Mouse (Mus musculus): ENCODE results near the gene Cfdp1. TPM values are rescaled to one million over a fixed set of nuclear protein-coding genes. Genes with fewer than 3 reads are reported as not detected.
A peak's percentile ranks its signal among the peaks of the same experiment; 100 is the strongest.

The Cfdp1 gene
- total and polyA plus RNA-seq, 3 experiments, result 26.1 to 229 (median 160) TPM

GRCm38 (mm10) chr8:111745591-111746418 is 108.3 kb downstream of the Cfdp1 start:
- H3K4me1 ChIP-seq (ENCODE audit: insufficient read depth, low read depth, low read length), result peaks cover 7% of the 10 kb centered on the region; the same call in 1 of the 2 replicates
- ATAC-seq (ENCODE audit: extremely low read depth, insufficient number of reproducible peaks, low FRiP score, poor library complexity, severe bottlenecking) (no peak), DNase-seq (ENCODE audit: low spot score) (no peak)
- no peak overlapping the region for H3K4me3 ChIP-seq (ENCODE audit: low read depth, low read length)
- peaks cover 58% of the 10 kb centered on the region for H3K27me3 ChIP-seq (ENCODE audit: insufficient read depth, low read length)
- no peak for TF ChIP-seq GATA1 (IDR thresholded peaks at IDR 0.05; ENCODE audit: borderline replicate concordance, low read length)
- no peak for TF ChIP-seq CTCF (IDR thresholded peaks at IDR 0.05; ENCODE audit: low read depth, low read length)
- TF ChIP-seq TAL1 (conservative IDR thresholded peaks at IDR 0.05; ENCODE audit: low read depth, low read length), result no peak
- no peak for TF ChIP-seq POLR2AphosphoS5 (IDR thresholded peaks at IDR 0.05; ENCODE audit: insufficient replicate concordance, low read depth, low read length)
- TF ChIP-seq GATA2 (IDR thresholded peaks at IDR 0.05; ENCODE audit: borderline replicate concordance, low read depth, low read length), result no peak
- H3K36me3 ChIP-seq (replicated peaks), result no peaks in the 10 kb centered on the region
- H3K9me3 ChIP-seq (replicated peaks), result no peaks in the 10 kb centered on the region

DNA sequence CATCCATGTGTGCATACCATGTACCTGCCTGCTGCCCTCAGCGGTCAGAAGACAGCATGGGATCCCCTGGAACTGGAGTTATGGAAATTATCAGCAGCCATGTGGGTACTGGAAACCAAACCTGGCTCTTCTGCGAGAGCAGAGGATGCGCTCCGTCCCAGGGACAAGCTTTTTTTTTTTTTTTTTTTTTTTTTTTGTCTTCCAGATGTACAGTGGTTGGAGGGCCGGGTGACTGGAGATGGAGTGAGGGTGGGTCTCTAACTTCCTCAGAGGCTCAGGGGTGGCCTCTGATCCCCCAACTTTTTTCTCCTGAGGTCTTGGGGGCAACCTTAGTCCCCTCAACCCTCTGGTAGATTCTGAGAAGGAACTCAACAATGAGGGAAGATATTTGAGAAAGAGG is 109.0 kb downstream of the Cfdp1 start:
- no peaks in the 10 kb centered on the region for H3K36me3 ChIP-seq (replicated peaks)
- TF ChIP-seq TAL1 (conservative IDR thresholded peaks at IDR 0.05; ENCODE audit: low read depth, low read length), result no peak
- no peak for TF ChIP-seq POLR2AphosphoS5 (IDR thresholded peaks at IDR 0.05; ENCODE audit: insufficient replicate concordance, low read depth, low read length)
- no peak for TF ChIP-seq GATA1 (IDR thresholded peaks at IDR 0.05; ENCODE audit: borderline replicate concordance, low read length)
- TF ChIP-seq GATA2 (IDR thresholded peaks at IDR 0.05; ENCODE audit: borderline replicate concordance, low read depth, low read length), result no peak
- TF ChIP-seq CTCF (IDR thresholded peaks at IDR 0.05; ENCODE audit: low read depth, low read length), result no peak
- H3K4me3 ChIP-seq (ENCODE audit: low read depth, low read length), result no peak overlapping the region
- peaks cover 7% of the 10 kb centered on the region; the same call in 1 of the 2 replicates for H3K4me1 ChIP-seq (ENCODE audit: insufficient read depth, low read depth, low read length)
- H3K9me3 ChIP-seq (replicated peaks), result no peaks in the 10 kb centered on the region
- ATAC-seq (ENCODE audit: extremely low read depth, insufficient number of reproducible peaks, low FRiP score, poor library complexity, severe bottlenecking), result no peak
- peaks cover 65% of the 10 kb centered on the region for H3K27me3 ChIP-seq (ENCODE audit: insufficient read depth, low read length)
- DNase-seq (ENCODE audit: low spot score), result no peak

- TF ChIP-seq POLR2AphosphoS5 (IDR thresholded peaks at IDR 0.05; ENCODE audit: insufficient replicate concordance, low read depth, low read length) (no peak), GATA2 (IDR thresholded peaks at IDR 0.05; ENCODE audit: borderline replicate concordance, low read depth, low read length) (no peak), CTCF (IDR thresholded peaks at IDR 0.05; ENCODE audit: low read depth, low read length) (no peak), TAL1 (conservative IDR thresholded peaks at IDR 0.05; ENCODE audit: low read depth, low read length) (no peak), GATA1 (IDR thresholded peaks at IDR 0.05; ENCODE audit: borderline replicate concordance, low read length) (no peak)
- DNase-seq (ENCODE audit: low spot score) (no peak), ATAC-seq (ENCODE audit: extremely low read depth, insufficient number of reproducible peaks, low FRiP score, poor library complexity, severe bottlenecking) (no peak)
- no peaks in the 10 kb centered on the region for H3K9me3 ChIP-seq (replicated peaks)
- peaks cover 72% of the 10 kb centered on the region for H3K27me3 ChIP-seq (ENCODE audit: insufficient read depth, low read length)
- H3K4me3 ChIP-seq (ENCODE audit: low read depth, low read length), result peak within 1 kb of the TSS; percentile 31; the same call in 1 of the 2 replicates
- H3K36me3 ChIP-seq (replicated peaks), result no peaks in the 10 kb centered on the region
- H3K4me1 ChIP-seq (ENCODE audit: insufficient read depth, low read depth, low read length), result peaks cover 7% of the 10 kb centered on the region; the same call in 1 of the 2 replicates
Measured at GRCm38 (mm10) chr8:111743792-111744696, 110.0 kb downstream of the Cfdp1 start, which contains the start of gene Bcar1. Bcar1 (minus strand) TSS chr8:111743809.

GRCm38 (mm10) chr8:111743101-111743791 is 110.8 kb downstream of the Cfdp1 start:
- DNase-seq (ENCODE audit: low spot score) (no peak), ATAC-seq (ENCODE audit: extremely low read depth, insufficient number of reproducible peaks, low FRiP score, poor library complexity, severe bottlenecking) (no peak)
- peaks cover 4% of the 10 kb centered on the region; the same call in 1 of the 2 replicates for H3K4me1 ChIP-seq (ENCODE audit: insufficient read depth, low read depth, low read length)
- TF ChIP-seq GATA1 (IDR thresholded peaks at IDR 0.05; ENCODE audit: borderline replicate concordance, low read length) (no peak), TAL1 (conservative IDR thresholded peaks at IDR 0.05; ENCODE audit: low read depth, low read length) (no peak), CTCF (IDR thresholded peaks at IDR 0.05; ENCODE audit: low read depth, low read length) (no peak), POLR2AphosphoS5 (IDR thresholded peaks at IDR 0.05; ENCODE audit: insufficient replicate concordance, low read depth, low read length) (no peak), GATA2 (IDR thresholded peaks at IDR 0.05; ENCODE audit: borderline replicate concordance, low read depth, low read length) (no peak)
- H3K4me3 ChIP-seq (ENCODE audit: low read depth, low read length), result peak overlapping the region; percentile 31; the same call in 1 of the 2 replicates
- peaks cover 76% of the 10 kb centered on the region for H3K27me3 ChIP-seq (ENCODE audit: insufficient read depth, low read length)
- no peaks in the 10 kb centered on the region for H3K36me3 ChIP-seq (replicated peaks)
- no peaks in the 10 kb centered on the region for H3K9me3 ChIP-seq (replicated peaks)

DNA sequence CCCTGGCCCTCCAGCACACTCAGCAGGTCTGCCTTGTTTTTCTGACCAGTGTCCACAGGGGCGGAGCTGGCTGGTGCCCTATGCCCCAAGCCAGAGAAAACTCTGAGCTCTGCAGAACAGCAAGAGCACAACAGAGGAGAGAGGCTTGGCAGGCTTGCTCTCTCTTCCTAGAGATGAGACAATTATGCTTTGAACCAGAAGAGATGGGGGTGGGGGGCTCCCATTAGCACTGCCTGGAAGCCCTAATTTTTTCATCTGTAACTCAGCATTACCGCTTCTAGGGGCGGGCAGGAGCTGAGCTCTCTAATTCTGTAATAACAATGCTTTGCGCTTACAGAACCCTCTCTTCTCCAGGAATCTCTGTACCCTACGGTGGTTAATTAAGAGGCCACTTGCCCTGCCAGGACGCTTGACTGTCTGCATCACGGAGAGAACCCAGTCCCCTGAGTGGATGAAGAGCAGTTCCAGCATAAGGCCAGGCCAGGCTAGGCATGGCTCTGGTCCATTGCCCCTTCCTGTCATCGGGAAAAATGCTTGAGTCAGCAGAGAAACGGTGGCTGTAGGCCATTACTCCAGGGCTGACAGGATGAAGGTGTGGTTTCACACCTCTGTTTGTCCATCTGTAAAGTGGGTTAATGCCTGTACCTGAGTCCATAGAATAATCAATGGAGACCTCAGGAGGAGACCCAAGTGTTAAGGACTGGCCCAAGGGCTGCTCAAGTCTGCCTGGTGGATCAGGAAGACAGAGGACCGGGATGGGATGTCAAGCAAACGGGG is 111.6 kb downstream of the Cfdp1 start:
- H3K4me1 ChIP-seq (ENCODE audit: insufficient read depth, low read depth, low read length), result no peaks in the 10 kb centered on the region
- no peak for ATAC-seq (ENCODE audit: extremely low read depth, insufficient number of reproducible peaks, low FRiP score, poor library complexity, severe bottlenecking)
- no peak for DNase-seq (ENCODE audit: low spot score)
- TF ChIP-seq POLR2AphosphoS5 (IDR thresholded peaks at IDR 0.05; ENCODE audit: insufficient replicate concordance, low read depth, low read length), result no peak
- TF ChIP-seq CTCF (IDR thresholded peaks at IDR 0.05; ENCODE audit: low read depth, low read length), result no peak
- TF ChIP-seq GATA1 (IDR thresholded peaks at IDR 0.05; ENCODE audit: borderline replicate concordance, low read length), result no peak
- TF ChIP-seq GATA2 (IDR thresholded peaks at IDR 0.05; ENCODE audit: borderline replicate concordance, low read depth, low read length), result no peak
- no peak for TF ChIP-seq TAL1 (conservative IDR thresholded peaks at IDR 0.05; ENCODE audit: low read depth, low read length)
- H3K4me3 ChIP-seq (ENCODE audit: low read depth, low read length), result no peak overlapping the region
- H3K9me3 ChIP-seq (replicated peaks), result no peaks in the 10 kb centered on the region
- H3K36me3 ChIP-seq (replicated peaks), result no peaks in the 10 kb centered on the region
- H3K27me3 ChIP-seq (ENCODE audit: insufficient read depth, low read length), result peaks cover 76% of the 10 kb centered on the region
